Mouse (Mus musculus): Measurements from ENCODE around the gene Socs4. TPM values are rescaled to one million over a fixed set of nuclear protein-coding genes. Genes with fewer than 3 reads are reported as not detected.

Gene Socs4
- polyA plus RNA-seq, 1 experiment from 2014 or later, result 4.5 TPM

DNA sequence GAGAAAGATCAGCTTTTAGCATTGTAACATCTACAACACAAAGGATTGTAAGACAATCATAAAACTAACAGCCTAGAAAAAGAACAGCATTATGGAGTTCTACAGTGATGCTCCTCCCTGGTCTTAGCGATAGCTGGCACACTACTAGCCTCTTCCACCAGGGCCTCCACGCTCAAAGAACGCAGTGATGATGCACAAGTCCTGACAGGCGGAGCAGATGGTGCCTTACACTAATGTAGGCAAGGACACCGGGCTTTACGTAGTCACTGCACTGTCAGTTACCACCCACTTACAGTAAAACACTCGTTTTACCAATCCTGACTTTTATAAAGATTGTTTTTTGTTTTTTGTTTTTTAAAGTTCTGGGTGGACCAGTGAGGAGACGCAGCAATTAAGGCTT lies 10.9 kb upstream of the Socs4 start:
- H3K4me2 ChIP-seq, result no peak overlapping the region
- H3K4me1 ChIP-seq, result no peaks in the 10 kb centered on the region
- no peak overlapping the region for H3K4me3 ChIP-seq (replicated peaks)
- ATAC-seq (ENCODE audit: low FRiP score), result no peak
- H3K27me3 ChIP-seq, result no peaks in the 10 kb centered on the region
- H3K36me3 ChIP-seq (replicated peaks), result peaks cover 50% of the 10 kb centered on the region
- no peaks in the 10 kb centered on the region for H3K9me3 ChIP-seq
- no peak overlapping the region for H3K27ac ChIP-seq
- H3K9ac ChIP-seq, result no peak overlapping the region
- 92% methylated on average over 8 of the region's 8 CpGs for WGBS

DNA sequence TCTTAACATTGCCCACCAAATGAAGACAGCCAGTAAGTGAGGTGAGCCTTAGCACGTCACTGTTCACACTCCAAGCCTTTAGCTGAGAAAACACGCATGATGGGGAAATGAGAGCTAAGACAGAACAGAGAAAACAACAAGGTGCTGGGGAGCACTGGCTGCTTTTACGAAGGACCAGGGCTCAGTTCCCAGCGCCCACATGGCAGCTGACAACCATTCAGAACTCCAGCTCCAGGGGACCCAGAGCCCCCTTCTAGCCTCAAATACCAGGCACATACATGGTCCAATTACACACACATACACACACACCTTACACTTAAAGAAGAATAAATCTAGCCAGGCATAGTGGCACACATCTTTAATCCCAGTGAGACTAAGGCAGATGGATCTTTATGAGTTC lies 7.7 kb upstream of the Socs4 start:
- Histone ChIP-seq H3K36me3 (replicated peaks) (peaks cover 60% of the 10 kb centered on the region), H3K27me3 (no peaks in the 10 kb centered on the region), H3K27ac (no peak overlapping the region), H3K4me2 (no peak overlapping the region), H3K4me1 (no peaks in the 10 kb centered on the region), H3K9ac (no peak overlapping the region), H3K4me3 (replicated peaks) (no peak overlapping the region), H3K9me3 (no peaks in the 10 kb centered on the region)
- no peak for ATAC-seq (ENCODE audit: low FRiP score)
- WGBS, result 94% methylated on average over 4 of the region's 4 CpGs

DNA sequence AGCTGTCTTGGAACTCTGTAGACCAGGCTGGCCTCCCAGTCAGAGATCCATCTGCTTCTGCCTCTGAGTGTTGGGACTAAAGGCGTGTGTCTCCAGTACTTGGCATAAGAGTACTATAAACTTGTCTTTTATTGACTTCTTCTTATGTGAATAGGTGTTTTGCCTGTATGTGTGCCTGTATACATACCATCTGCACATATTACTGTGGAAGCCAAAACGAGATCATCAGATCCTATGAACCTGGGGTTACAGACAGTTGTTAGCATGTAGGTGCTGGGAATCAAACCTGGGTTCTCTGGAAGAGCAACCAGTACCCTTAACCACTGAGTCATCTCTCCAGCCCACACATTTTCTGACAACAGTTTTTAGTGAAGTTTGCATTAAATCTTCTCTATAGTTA lies 7.0 kb upstream of the Socs4 start:
- whole genome bisulfite sequencing, result 95% methylated on average over 2 of the region's 2 CpGs
- Histone ChIP-seq H3K4me3 (replicated peaks) (no peak overlapping the region), H3K27me3 (no peaks in the 10 kb centered on the region), H3K4me2 (no peak overlapping the region), H3K4me1 (no peaks in the 10 kb centered on the region; the same call in 1 of the 2 replicates), H3K36me3 (replicated peaks) (peaks cover 57% of the 10 kb centered on the region), H3K9ac (no peak overlapping the region), H3K27ac (no peak overlapping the region), H3K9me3 (no peaks in the 10 kb centered on the region)
- ATAC-seq (ENCODE audit: low FRiP score), result no peak

DNA sequence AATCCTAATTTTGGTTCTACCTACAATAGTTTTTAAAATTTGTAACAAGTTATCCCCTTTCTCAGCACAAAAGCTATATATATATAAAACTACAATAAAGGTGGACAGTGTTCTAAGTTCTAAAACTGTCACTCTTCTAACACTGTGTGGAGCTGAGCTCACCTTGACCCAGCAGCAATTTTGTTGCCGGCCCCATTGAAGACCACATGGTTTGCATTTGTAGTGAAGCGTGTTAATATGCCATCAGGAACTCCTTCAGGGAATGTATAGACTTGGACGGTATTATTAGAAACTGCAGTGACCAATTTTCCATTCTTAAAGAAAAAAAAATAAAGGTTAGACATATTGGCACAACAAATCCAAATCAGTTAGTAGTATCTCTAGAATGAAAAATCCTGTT lies 3.0 kb upstream of the Socs4 start:
- ATAC-seq (ENCODE audit: low FRiP score), result no peak
- H3K9me3 ChIP-seq, result no peaks in the 10 kb centered on the region
- no peaks in the 10 kb centered on the region for H3K27me3 ChIP-seq
- H3K4me2 ChIP-seq, result no peak overlapping the region
- no peak overlapping the region for H3K9ac ChIP-seq
- peaks cover 28% of the 10 kb centered on the region for H3K36me3 ChIP-seq (replicated peaks)
- H3K4me1 ChIP-seq, result peaks cover 14% of the 10 kb centered on the region
- WGBS, result 74% methylated on average over 3 of the region's 3 CpGs
- H3K4me3 ChIP-seq (replicated peaks), result no peak overlapping the region
- no peak overlapping the region for H3K27ac ChIP-seq

DNA sequence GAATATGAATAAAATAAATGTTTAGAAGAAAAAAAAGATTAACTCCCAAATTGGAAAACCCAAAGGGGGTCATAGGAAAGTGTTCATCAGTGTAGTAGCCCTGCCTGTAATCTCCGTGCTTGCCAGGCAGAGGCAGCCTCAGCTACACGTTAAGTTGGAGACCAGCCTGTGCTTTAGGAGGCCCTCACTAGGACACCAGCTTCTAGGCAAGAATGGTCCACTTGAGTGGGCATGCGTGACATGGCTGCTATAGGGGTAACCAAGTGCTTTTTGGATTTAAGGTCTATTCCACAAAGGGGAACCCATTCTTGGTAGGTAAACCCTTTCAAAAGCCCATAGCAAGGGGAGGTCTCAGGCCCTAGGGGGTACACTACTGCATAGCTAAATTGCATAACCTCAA lies 1.3 kb upstream of the Socs4 start:
- Histone ChIP-seq H3K9ac (0 out of 2 replicates have a peak overlapping the region, but pooled peaks have one; percentile 36), H3K27ac (no peak overlapping the region), H3K4me2 (peak overlapping the region; percentile 71), H3K4me1 (peaks cover 14% of the 10 kb centered on the region), H3K36me3 (replicated peaks) (peaks cover 15% of the 10 kb centered on the region), H3K4me3 (replicated peaks) (peak overlapping the region; percentile 92), H3K27me3 (no peaks in the 10 kb centered on the region), H3K9me3 (no peaks in the 10 kb centered on the region)
- 21% methylated on average over 3 of the region's 3 CpGs for WGBS
- ATAC-seq (ENCODE audit: low FRiP score), result no peak

DNA sequence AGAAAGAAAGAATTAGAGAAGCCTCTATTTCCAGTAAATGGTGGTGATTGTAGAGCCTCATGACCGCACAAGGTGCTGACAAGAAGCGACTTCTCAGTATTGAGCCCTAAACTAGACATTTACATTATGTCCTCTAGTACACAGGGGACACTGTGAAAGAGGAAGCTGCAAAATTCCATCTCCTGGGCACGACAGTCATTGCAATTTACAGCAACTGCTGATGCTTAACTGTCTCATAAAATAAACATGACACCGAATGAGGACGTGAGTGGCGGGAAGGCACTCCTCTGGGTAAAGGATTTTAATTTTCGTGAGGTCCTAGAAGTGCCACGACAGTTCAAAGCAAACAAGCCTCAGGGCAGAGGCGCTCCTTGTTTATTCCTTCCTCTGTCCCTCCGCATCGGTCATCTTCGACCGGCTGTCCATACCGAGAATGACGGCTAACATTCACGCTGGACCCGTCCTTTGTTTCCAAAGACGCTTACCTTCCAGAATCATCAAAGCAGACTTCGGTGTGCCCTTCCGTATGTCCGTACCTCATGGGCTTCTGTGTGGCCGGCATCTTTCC lies 611 bp upstream of the Socs4 start:
- H3K4me2 ChIP-seq, result peak overlapping the region; percentile 71
- ATAC-seq (ENCODE audit: low FRiP score), result no peak; the same call in 1 of the 2 replicates
- no peaks in the 10 kb centered on the region for H3K27me3 ChIP-seq
- H3K4me3 ChIP-seq (replicated peaks), result peak overlapping the region; percentile 92
- H3K27ac ChIP-seq, result peak overlapping the region; percentile 96
- H3K4me1 ChIP-seq, result peaks cover 14% of the 10 kb centered on the region
- H3K9ac ChIP-seq, result peak overlapping the region; percentile 89
- peaks cover 12% of the 10 kb centered on the region for H3K36me3 ChIP-seq (replicated peaks)
- no peaks in the 10 kb centered on the region for H3K9me3 ChIP-seq
- 3% methylated on average over 22 of the region's 22 CpGs for WGBS

DNA sequence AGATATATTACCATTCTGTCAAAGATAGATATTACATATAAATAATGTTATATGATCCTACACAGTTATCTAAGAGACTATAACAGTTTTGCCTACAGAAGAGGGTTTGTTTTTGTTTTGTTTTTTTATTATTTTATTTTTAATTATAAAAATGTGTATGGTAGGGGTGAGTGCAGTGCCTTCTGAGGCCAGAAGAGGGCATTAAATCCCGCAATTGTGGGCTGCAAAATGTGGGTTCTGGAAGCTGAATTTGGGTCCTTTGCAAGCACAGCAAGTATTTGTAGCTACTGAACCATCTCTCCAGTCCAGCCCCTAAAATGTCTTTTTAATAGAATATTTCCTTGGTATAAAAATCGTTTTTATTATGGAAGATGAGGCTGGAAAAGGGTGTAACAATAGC lies 2.3 kb downstream of the Socs4 start:
- ATAC-seq (ENCODE audit: low FRiP score), result no peak
- H3K4me2 ChIP-seq, result no peak overlapping the region
- no peaks in the 10 kb centered on the region for H3K9me3 ChIP-seq
- peaks cover 14% of the 10 kb centered on the region for H3K4me1 ChIP-seq
- WGBS, result 90% methylated on average over 2 of the region's 2 CpGs
- H3K9ac ChIP-seq, result no peak overlapping the region
- H3K27ac ChIP-seq, result no peak overlapping the region
- no peak overlapping the region for H3K4me3 ChIP-seq (replicated peaks)
- no peaks in the 10 kb centered on the region for H3K27me3 ChIP-seq
- no peaks in the 10 kb centered on the region for H3K36me3 ChIP-seq (replicated peaks)

DNA sequence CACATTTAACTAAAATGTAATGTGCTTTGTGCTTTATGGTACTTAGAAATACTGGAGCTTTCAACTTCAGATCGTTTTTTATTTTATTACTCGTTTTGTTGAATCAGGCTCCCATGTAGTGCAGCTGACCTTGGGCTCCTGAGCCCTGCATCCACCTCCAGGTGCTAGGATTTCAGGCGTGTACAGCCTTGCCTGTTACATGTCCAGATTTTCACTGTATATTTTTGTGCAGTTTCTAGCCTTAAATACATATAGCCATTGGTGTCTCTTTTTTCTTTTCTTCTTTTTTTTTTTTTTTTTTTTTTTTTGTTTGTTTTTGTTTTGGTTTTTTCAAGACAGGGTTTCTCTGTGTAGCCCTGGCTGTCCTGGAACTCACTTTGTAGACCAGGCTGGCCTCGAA lies 4.8 kb downstream of the Socs4 start:
- ATAC-seq (ENCODE audit: low FRiP score), result no peak
- no peak overlapping the region for H3K4me3 ChIP-seq (replicated peaks)
- no peak overlapping the region for H3K9ac ChIP-seq
- H3K4me1 ChIP-seq, result peaks cover 7% of the 10 kb centered on the region
- WGBS, result 97% methylated on average over 4 of the region's 4 CpGs
- no peak overlapping the region for H3K4me2 ChIP-seq
- no peak overlapping the region for H3K27ac ChIP-seq
- no peaks in the 10 kb centered on the region for H3K9me3 ChIP-seq
- no peaks in the 10 kb centered on the region for H3K36me3 ChIP-seq (replicated peaks)
- no peaks in the 10 kb centered on the region for H3K27me3 ChIP-seq

DNA sequence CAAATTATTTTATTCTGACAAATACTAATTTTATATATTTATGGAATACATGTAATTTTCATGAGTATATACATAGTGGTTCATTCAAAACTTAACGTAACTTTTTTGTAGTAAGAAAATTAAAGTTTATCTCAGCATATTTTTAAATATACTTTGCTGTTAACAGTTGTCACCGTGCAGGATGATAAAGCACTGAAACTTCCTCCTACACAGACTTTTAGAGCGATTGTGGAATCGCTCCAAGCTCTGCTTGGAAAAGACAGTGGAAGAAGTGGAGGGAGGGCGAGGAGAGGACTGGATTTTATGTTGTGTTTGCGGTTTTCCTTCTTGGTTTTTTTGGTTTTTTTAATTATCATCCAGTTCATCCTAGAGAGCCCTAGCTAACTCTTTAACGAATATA lies 6.8 kb downstream of the Socs4 start:
- Histone ChIP-seq H3K4me2 (no peak overlapping the region), H3K4me3 (replicated peaks) (no peak overlapping the region), H3K9ac (no peak overlapping the region), H3K9me3 (no peaks in the 10 kb centered on the region), H3K27me3 (no peaks in the 10 kb centered on the region), H3K36me3 (replicated peaks) (no peaks in the 10 kb centered on the region), H3K27ac (no peak overlapping the region), H3K4me1 (no peaks in the 10 kb centered on the region)
- WGBS, result 92% methylated on average over 7 of the region's 7 CpGs
- no peak for ATAC-seq (ENCODE audit: low FRiP score)

DNA sequence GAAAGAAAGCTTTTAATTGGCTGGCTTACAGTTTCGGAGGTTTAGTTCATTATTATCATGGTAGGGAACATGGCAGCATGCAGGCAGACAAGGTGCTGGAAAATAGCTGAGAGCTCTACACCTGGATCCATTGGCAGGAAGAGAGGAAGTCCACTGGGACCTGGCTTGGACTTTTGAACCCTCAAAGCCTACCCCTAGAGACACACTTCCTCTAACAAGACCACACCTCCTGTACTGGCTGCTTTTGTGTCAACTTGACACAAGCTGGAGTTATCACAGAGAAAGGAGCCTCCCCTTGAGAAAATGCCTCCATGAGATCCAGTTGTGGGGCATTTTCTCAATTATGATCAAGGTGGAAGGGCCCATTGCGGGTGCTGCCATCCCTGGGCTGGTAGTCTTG lies 8.5 kb downstream of the Socs4 start:
- Histone ChIP-seq H3K4me1 (no peaks in the 10 kb centered on the region), H3K4me3 (replicated peaks) (no peak overlapping the region), H3K27me3 (no peaks in the 10 kb centered on the region), H3K36me3 (replicated peaks) (peaks cover 8% of the 10 kb centered on the region), H3K27ac (no peak overlapping the region), H3K4me2 (no peak overlapping the region), H3K9me3 (no peaks in the 10 kb centered on the region), H3K9ac (no peak overlapping the region)
- 96% methylated on average over 2 of the region's 2 CpGs for WGBS
- ATAC-seq (ENCODE audit: low FRiP score), result no peak

DNA sequence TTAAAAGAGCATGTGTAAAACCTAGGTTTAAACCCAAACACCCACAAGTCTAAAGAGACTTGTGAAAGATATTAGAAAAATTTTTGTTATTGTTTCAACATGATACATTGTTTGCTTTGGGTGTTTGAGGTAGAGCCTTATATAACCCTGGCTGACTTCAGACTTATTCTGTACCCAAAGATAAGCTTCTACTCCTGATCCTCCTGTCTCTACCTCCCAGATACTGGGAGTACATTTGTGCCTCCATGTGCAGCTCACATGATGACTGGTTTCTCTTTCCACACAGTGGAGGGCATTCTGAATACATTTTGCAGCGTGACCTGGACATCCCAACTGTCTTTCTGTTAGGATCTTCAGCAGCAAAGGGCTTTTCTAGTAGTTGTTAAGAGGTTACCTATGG lies 9.5 kb downstream of the Socs4 start:
- Histone ChIP-seq H3K4me3 (replicated peaks) (no peak overlapping the region), H3K27ac (no peak overlapping the region)
- no peak for ATAC-seq (ENCODE audit: low FRiP score)

DNA sequence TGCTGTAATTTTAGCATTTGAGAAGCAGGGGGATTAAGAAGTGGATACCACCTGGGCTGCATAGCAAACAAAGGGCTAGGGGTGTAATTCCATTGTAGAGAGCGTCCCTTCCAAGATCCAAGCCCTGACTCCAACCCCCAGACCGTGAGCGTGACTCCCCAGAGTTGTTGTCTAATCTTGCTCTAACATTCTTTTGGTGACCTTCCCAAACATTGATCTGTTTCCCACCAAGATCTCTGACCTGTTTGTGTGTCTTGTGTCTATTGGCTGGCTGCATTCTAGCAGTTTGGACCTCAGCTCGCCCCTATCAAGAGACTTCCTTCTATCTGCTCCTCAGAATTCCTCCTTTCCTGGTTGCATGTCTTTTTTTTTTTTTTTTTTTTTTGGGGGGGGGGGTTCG lies 10.3 kb downstream of the Socs4 start:
- WGBS, result 80% methylated on average over 4 of the region's 5 CpGs
- ATAC-seq (ENCODE audit: low FRiP score), result no peak
- H3K4me2 ChIP-seq, result no peak overlapping the region

More for the DNA sequence above, 9.5 kb downstream of the Socs4 start:
- Histone ChIP-seq H3K4me1 (no peaks in the 10 kb centered on the region), H3K4me2 (no peak overlapping the region), H3K9me3 (no peaks in the 10 kb centered on the region), H3K9ac (no peak overlapping the region), H3K27me3 (no peaks in the 10 kb centered on the region), H3K36me3 (replicated peaks) (peaks cover 13% of the 10 kb centered on the region)
- 88% methylated on average over 1 of the region's 1 CpGs for WGBS

DNA sequence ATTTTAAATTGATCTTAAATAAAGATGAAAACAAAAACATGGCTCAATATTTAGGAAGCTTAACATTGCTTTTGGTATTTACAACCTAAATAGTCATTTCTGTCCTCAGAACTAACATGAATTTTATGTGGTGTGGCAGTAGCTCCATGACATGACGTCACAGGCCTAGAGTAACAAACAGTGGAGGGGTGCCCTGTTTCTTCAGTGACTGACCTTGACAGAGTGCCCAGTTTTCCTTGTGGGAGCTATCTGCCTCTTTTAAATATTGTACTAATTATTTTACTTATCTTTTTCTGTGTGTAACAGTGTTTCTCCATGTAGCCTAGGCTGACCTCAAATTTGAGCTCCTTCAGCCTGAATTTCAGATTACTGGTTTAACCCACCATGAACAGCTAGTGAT lies 15.0 kb downstream of the Socs4 start:
- Histone ChIP-seq H3K4me3 (replicated peaks) (no peak overlapping the region), H3K4me2 (no peak overlapping the region), H3K9ac (no peak overlapping the region), H3K36me3 (replicated peaks) (peaks cover 13% of the 10 kb centered on the region), H3K27ac (no peak overlapping the region), H3K27me3 (no peaks in the 10 kb centered on the region), H3K9me3 (no peaks in the 10 kb centered on the region), H3K4me1 (no peaks in the 10 kb centered on the region)
- ATAC-seq (ENCODE audit: low FRiP score), result no peak
- 93% methylated on average over 1 of the region's 1 CpGs for WGBS

More for the DNA sequence above, 10.3 kb downstream of the Socs4 start:
- no peak overlapping the region for H3K27ac ChIP-seq
- H3K27me3 ChIP-seq, result no peaks in the 10 kb centered on the region
- H3K36me3 ChIP-seq (replicated peaks), result peaks cover 13% of the 10 kb centered on the region
- H3K4me1 ChIP-seq, result no peaks in the 10 kb centered on the region
- no peaks in the 10 kb centered on the region for H3K9me3 ChIP-seq
- H3K4me3 ChIP-seq (replicated peaks), result no peak overlapping the region
- no peak overlapping the region for H3K9ac ChIP-seq

Data from forebrain, embryonic 12.5 days (tissue).